Mouse (Mus musculus) forebrain, embryonic 14.5 days (tissue): ENCODE measurements around the gene Cryl1. TPM values are rescaled to one million over a fixed set of nuclear protein-coding genes. Genes with fewer than 3 reads are reported as not detected.

ENCODE experiments used
- ATAC-seq: fragments of 200-750 bp; cut with Nextera tagmentation; 2 replicates; pipeline ENCODE4 v1.8.0; 2017; ENCODE audit warnings: mild to moderate bottlenecking, moderate library complexity
- DNase-seq: peaks from one replicate; pipeline ENCODE4 v3.0.0-alpha.2; 2015; ENCODE audit warnings: low spot score
- H3K27ac ChIP-seq: fragments of 300-500 bp; sonication (generic); 2 replicates; pipeline ENCODE4 v1.5.1; 2014; ENCODE audit warnings: low read depth, mild to moderate bottlenecking, control low read depth, low read length, moderate library complexity
- H3K27me3 ChIP-seq: fragments of 300-500 bp; sonication (generic); replicated peaks from 2 replicates; pipeline ENCODE4 v1.6.1; 2014; ENCODE audit warnings: low read length, control low read depth, mixed read lengths; ENCODE audit not compliant: control insufficient read depth, insufficient read depth
- H3K36me3 ChIP-seq: fragments of 300-500 bp; sonication (generic); 2 replicates; pipeline ENCODE4 v1.6.1; 2014; ENCODE audit warnings: low read length, control low read depth; ENCODE audit not compliant: control insufficient read depth, insufficient read depth
- H3K4me1 ChIP-seq: fragments of 300-500 bp; sonication (generic); 2 replicates; pipeline ENCODE4 v1.6.1; 2014; ENCODE audit warnings: antibody characterized with exemption, low read length, control low read depth; ENCODE audit not compliant: control insufficient read depth, insufficient read depth
- H3K4me2 ChIP-seq: fragments of 300-500 bp; sonication (generic); 2 replicates; pipeline ENCODE4 v1.6.1; 2014; ENCODE audit warnings: mild to moderate bottlenecking, control low read depth, low read length
- H3K4me3 ChIP-seq: fragments of 300-500 bp; sonication (generic); 2 replicates; pipeline ENCODE4 v1.5.1; 2014; ENCODE audit warnings: low read depth, low read length, control low read depth
- H3K9ac ChIP-seq: fragments of 300-500 bp; sonication (generic); 2 replicates; pipeline ENCODE4 v1.6.1; 2014; ENCODE audit warnings: mild to moderate bottlenecking, low read length, control low read depth, moderate library complexity
- H3K9me3 ChIP-seq: fragments of 300-500 bp; sonication (generic); replicated peaks from 2 replicates; pipeline ENCODE4 v1.6.1; 2016; ENCODE audit warnings: low read length, control low read depth, mixed read lengths; ENCODE audit not compliant: control insufficient read depth
- WGBS: fragments of 180-500 bp; shearing (Covaris S2); extraction: QIAGEN DNeasy Blood & Tissue Kit; methylation state at CpG from one replicate; pipeline ENCODE4 v1.1.7; 2014; 5-methylcytosine and 5-hydroxymethylcytosine counted together
- polyA plus RNA-seq: library from polyadenylated mRNA; unstranded; fragments of >200 nt; fragmentation: Nextera tagmentation; extraction: Ambion mirVana; gene quantifications from 2 replicates; pipeline ENCODE4 v1.2.1, GENCODE M21; 2014

The Cryl1 gene
- polyA plus RNA-seq, 1 experiment from 2014 or later = 9.0 TPM

DNA sequence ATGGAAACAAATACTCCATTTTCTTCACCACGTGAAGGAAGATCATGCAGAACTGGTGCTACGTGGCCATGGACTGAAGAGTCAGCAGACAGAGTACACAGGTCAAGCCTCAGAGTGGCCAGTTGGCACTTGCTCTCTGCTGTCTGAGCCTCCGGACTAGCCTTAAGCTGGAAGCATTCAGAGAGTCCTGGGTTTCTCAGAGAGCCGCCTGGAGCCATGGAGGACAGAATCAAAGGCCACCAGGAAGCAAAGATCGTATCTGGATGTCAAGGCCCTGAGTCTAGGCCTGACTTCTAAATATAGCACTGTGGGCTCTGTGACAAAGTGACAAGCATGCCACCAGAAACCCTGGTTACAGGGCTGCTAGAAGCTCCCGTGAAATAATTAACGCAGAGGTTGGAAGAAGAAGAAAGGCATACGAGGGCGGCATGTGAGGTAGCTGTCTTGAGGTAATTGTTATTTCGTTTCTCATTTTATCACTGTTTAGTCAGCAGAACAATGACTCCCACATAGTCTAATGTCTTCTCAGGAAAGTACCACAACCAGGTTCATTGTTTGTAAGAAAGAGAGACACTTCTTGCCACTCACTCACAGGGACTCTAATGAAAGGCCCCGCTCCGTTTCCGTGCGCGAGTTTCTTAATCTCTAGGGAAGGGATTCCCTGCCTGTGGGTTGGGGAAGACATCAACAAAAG, 55.1 kb downstream of the Cryl1 start:
- H3K4me3 ChIP-seq = no peak overlapping the region
- no peak for DNase-seq
- no peaks in the 10 kb centered on the region for H3K4me1 ChIP-seq
- H3K27ac ChIP-seq = no peak overlapping the region
- H3K36me3 ChIP-seq = no peaks in the 10 kb centered on the region
- no peak overlapping the region for H3K4me2 ChIP-seq
- no peaks in the 10 kb centered on the region for H3K9me3 ChIP-seq
- no peaks in the 10 kb centered on the region for H3K27me3 ChIP-seq
- 46% methylated on average over 15 of the region's 15 CpGs for whole genome bisulfite sequencing
- no peak for ATAC-seq
- no peak overlapping the region for H3K9ac ChIP-seq

DNA sequence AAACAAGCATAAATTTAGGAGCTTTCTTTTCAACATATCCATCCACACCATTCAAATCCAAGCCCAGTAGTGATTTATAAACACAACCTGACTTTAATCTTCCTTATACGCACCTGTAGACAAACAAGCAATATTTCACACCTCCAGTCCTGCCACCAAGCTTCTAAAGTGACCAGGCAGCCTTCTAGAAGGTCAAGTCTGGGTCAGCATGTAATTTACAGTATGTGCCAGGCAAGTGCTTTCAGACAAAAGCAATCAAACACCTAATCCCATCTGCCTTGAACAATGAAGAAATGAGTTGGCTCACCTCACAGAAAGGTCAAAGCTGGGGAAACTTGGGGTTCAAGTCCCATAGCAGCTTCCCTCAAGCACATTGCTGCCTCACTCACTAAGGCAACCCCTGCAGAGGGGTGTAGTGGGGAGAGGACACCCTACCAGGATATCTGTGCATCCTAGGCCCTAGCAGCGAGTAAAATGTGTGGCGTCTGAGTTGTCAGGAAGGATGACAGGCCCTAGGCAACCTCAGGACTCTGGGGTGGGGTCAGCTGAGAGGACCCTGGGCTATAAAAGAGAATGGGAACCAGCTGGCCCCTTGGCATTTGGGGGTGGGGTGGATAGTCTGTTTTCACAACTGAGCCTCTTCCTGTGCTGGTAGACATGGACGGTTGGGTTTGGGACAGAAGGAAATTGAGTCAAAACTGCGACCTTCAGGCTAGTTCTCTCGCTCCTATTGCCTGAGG, 55.8 kb downstream of the Cryl1 start:
- DNase-seq = no peak
- Histone ChIP-seq H3K4me1 (no peaks in the 10 kb centered on the region), H3K27ac (no peak overlapping the region), H3K4me3 (no peak overlapping the region), H3K36me3 (no peaks in the 10 kb centered on the region), H3K27me3 (no peaks in the 10 kb centered on the region), H3K9ac (no peak overlapping the region), H3K4me2 (no peak overlapping the region), H3K9me3 (no peaks in the 10 kb centered on the region)
- no peak for ATAC-seq
- 89% methylated on average over 6 of the region's 6 CpGs for WGBS

DNA sequence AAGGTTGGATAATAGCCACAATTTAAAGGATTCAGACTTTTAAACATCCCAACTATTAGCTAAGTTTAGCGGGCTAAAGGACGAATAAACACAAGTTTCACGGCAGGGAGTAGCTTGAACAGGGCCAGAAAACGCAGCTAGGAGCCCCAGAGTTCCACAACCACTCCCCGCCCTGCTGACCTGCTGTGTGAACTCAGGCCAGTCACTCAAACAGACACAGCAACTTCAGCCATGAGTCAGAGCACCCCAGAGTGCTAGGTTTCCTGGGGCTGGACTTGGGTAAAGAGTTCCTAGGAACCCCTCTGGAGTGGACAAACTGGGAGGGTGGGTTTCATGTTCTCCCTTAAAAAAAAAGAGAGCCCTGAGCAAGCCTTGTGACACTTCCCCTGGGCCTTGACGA, 59.7 kb downstream of the Cryl1 start:
- no peak overlapping the region for H3K4me3 ChIP-seq

DNA sequence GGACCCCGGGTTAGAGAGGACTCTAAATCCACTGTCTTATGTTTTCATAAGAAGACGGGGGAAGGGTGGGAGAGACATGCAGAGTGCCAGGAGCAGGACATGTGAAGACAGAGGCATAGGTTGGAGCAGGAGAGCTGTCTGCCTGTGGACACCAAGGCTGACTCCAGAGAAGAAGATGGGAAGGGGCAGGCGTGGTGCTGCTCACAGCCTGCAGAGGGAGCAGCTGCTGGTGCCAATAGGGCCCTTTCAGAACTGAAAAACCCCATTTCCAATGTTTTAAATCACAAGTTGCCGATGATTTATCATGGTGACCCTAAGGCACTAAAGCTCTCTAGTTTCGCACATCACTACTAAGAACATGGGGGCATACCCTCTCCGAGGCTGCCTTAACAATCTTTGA, 63.5 kb downstream of the Cryl1 start:
- Histone ChIP-seq H3K27ac (no peak overlapping the region), H3K27me3 (no peaks in the 10 kb centered on the region), H3K36me3 (no peaks in the 10 kb centered on the region), H3K4me1 (no peaks in the 10 kb centered on the region), H3K9me3 (no peaks in the 10 kb centered on the region), H3K4me3 (no peak overlapping the region), H3K9ac (no peak overlapping the region), H3K4me2 (no peak overlapping the region)
- 73% methylated on average over 6 of the region's 6 CpGs for WGBS
- ATAC-seq = no peak
- DNase-seq = no peak

More for the DNA sequence above, 59.7 kb downstream of the Cryl1 start:
- Histone ChIP-seq H3K27me3 (no peaks in the 10 kb centered on the region), H3K4me2 (no peak overlapping the region), H3K9ac (no peak overlapping the region), H3K9me3 (no peaks in the 10 kb centered on the region), H3K4me1 (no peaks in the 10 kb centered on the region), H3K36me3 (no peaks in the 10 kb centered on the region), H3K27ac (no peak overlapping the region)
- no peak for ATAC-seq
- DNase-seq = no peak
- WGBS = 60% methylated on average over 6 of the region's 6 CpGs

DNA sequence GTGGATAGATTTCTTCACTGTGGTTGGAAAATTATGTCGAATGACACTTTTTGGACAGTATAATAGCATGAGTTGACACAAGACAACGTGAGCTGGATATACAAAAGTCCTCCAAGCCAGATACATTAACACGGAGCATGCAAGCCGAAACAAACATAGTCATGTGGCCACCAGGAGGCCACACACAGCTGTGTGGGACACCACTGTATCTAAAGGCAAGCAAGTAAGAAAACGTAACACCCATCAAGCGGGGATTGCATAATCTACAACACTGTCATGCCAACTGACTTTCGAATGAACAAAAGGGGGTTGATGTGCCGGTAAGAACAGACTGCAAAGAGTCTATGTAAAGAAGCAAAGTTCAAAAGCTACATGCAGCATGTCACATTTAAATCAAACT, 65.8 kb downstream of the Cryl1 start:
- no peaks in the 10 kb centered on the region for H3K27me3 ChIP-seq
- no peak overlapping the region for H3K4me2 ChIP-seq
- DNase-seq (no peak), ATAC-seq (no peak)
- no peaks in the 10 kb centered on the region for H3K4me1 ChIP-seq
- H3K9ac ChIP-seq = no peak overlapping the region
- no peak overlapping the region for H3K27ac ChIP-seq
- 87% methylated on average over 8 of the region's 8 CpGs for WGBS
- no peaks in the 10 kb centered on the region for H3K9me3 ChIP-seq
- no peak overlapping the region for H3K4me3 ChIP-seq
- H3K36me3 ChIP-seq = no peaks in the 10 kb centered on the region

DNA sequence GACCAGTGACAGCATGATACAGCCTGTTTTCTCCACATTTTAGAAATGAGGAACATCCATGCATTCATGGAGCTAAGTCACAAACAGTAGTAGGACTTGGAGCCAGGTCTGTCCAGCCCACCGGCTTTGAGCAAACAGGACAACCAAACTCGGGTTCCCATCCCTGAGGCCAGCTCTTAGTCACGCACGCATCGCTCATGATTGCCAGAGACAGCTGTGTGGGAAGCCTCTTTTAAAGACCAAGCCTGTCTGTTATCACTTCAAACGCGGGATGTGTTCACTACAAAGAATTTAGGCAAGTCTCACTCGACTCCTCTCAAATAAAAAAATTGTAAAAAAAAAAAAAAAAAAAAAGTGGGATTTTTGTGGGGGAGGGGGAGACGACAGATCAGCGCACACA, 67.2 kb downstream of the Cryl1 start:
- Histone ChIP-seq H3K27ac (no peak overlapping the region), H3K27me3 (no peaks in the 10 kb centered on the region), H3K4me1 (no peaks in the 10 kb centered on the region), H3K9me3 (no peaks in the 10 kb centered on the region), H3K4me2 (no peak overlapping the region), H3K36me3 (no peaks in the 10 kb centered on the region), H3K4me3 (no peak overlapping the region), H3K9ac (no peak overlapping the region)
- DNase-seq = no peak
- ATAC-seq = no peak
- WGBS = 87% methylated on average over 10 of the region's 10 CpGs

DNA sequence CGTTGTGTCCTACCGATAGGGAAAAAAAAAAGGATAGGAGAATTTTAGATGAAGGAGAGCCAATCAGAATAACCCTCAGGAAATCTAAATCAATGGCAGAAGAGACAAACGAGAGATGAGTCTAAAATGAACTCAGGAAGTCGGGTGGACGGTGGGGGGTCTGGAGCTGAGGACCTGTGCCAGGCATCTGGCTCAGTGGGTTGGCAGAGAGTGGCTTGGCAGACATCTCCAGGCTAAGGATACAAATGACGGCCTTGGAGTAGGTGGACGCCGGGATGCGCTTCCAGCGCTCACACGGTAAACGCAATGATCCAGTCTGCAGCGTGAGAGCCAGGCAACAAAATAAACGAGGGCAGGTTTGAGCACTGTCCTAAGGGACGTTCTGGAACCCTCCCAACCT, 68.7 kb downstream of the Cryl1 start:
- Histone ChIP-seq H3K4me3 (no peak overlapping the region), H3K9me3 (no peaks in the 10 kb centered on the region), H3K36me3 (no peaks in the 10 kb centered on the region), H3K4me2 (no peak overlapping the region), H3K27ac (no peak overlapping the region), H3K27me3 (no peaks in the 10 kb centered on the region), H3K4me1 (no peaks in the 10 kb centered on the region), H3K9ac (no peak overlapping the region)
- ATAC-seq (no peak), DNase-seq (no peak)
- WGBS = 77% methylated on average over 15 of the region's 15 CpGs

DNA sequence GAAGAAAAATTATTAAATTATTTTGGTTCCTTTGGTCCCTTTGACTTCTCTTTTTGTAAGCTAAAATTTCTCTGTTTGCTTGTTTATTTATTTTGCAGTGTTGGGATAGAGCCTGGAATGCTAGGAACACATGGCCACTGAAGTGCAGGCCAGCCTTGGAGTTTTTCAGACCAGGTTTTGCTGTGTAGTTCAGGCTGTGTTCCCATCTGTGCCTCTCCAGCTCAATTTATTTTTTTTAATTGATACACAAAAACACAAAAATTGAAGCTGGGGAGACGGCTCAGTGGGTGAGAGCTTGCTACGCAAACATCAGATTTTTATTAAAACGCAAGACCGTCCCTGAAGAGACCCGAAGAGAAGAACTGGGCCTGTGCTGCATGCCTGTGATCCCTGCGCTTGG, 71.6 kb downstream of the Cryl1 start:
- Histone ChIP-seq H3K9ac (no peak overlapping the region), H3K36me3 (no peaks in the 10 kb centered on the region), H3K27me3 (no peaks in the 10 kb centered on the region), H3K4me2 (no peak overlapping the region), H3K9me3 (no peaks in the 10 kb centered on the region), H3K4me1 (no peaks in the 10 kb centered on the region), H3K27ac (no peak overlapping the region), H3K4me3 (no peak overlapping the region)
- DNase-seq = no peak
- 94% methylated on average over 6 of the region's 6 CpGs for WGBS
- no peak for ATAC-seq

DNA sequence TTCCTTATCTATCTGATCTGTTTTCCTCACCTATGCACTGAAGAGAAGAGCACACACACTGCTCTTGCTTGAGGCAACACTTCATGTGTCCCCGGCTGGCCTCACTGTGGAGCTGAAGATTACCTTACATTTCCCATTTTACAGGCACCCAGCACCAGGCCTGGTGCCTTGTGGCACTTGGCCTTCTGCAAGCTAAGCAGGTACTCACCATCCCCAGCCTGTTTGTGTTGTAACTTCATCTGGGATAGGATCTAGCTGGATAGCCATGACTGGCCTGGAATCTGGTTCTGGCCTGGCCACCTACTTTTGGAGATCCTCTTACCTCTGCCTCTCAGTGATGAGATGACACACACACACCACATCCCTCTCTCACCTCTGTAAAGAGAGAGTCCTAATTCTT, 79.5 kb downstream of the Cryl1 start:
- DNase-seq (no peak), ATAC-seq (no peak)
- H3K9ac ChIP-seq = no peak overlapping the region
- no peaks in the 10 kb centered on the region for H3K27me3 ChIP-seq
- 97% methylated on average over 1 of the region's 1 CpGs for WGBS
- no peaks in the 10 kb centered on the region for H3K4me1 ChIP-seq
- no peak overlapping the region for H3K27ac ChIP-seq
- H3K4me2 ChIP-seq = no peak overlapping the region
- no peak overlapping the region for H3K4me3 ChIP-seq
- H3K36me3 ChIP-seq = no peaks in the 10 kb centered on the region
- H3K9me3 ChIP-seq = no peaks in the 10 kb centered on the region
